Mouse (Mus musculus) ovary, adult 18-20 months (tissue): ENCODE measurements around the gene Kcnn3.

Experiments
- DNase-seq: peaks from one replicate; pipeline ENCODE4 v3.0.0; 2022; ENCODE audit warnings: low spot score, mixed read lengths

Gene Kcnn3

DNA sequence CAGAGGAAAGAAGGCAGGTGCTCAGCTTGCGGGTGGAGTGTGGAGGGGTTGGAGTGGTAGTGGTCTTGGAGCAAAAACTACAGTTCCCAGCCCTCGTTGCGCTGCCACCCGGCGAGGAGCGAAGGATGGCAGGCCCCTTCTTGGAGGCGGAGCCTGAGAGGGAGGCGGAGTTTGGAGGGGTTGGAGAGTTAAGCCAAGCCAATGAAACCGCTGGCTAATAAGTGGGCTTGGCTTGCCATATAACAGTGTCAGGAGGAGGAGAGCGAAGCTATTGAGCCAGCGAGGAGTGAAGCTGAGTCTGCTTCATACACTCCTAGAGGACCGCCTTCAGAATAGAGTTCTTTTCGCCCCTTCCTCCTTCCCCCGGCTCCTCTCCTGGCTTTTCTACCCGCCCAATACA, at the start of gene Kcnn3:
Gene Kcnn3 (plus strand): TSS at position 271 of the 400 bp plus-strand sequence.
- peak; percentile 76 for DNase-seq

DNA sequence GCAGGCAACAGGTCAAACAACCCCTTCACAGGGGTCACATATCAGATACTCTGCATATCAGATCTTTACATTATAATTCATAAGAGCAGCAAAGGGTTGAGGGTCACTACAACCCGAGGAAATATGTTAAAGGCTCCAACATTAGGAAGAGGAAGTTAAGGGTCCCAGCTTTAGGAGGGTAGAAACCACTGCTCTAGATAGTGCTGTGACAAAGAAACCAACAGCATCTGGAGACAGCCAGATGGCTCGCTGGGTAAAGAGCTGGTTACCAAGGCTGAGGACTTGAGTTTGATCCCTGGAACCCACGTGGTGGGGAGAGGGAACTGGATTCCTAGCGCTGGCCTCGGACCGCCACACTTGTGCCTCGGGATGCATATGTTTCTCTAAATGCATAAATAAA, 47.7 kb upstream of the Kcnn3 start:
- no peak for DNase-seq

DNA sequence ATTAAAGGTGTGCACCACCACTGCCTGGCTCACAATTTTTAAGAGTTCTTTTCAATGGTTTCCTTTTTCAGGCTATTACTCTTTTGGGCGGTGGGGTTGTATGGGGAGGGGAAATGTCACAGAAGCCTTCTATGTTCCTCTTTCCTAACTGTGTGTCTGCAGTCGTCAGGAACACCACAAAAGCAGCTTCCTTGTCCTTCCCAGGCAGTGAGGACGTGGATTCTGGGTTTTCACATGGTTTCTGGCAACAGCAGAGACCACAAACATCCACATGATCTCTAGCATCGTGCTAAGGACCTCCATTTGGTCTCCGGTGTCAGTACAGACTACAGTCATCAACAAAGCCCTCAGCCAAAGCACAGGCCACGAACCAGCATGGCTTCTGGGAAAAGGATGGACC, 46.1 kb upstream of the Kcnn3 start:
- DNase-seq, result no peak

DNA sequence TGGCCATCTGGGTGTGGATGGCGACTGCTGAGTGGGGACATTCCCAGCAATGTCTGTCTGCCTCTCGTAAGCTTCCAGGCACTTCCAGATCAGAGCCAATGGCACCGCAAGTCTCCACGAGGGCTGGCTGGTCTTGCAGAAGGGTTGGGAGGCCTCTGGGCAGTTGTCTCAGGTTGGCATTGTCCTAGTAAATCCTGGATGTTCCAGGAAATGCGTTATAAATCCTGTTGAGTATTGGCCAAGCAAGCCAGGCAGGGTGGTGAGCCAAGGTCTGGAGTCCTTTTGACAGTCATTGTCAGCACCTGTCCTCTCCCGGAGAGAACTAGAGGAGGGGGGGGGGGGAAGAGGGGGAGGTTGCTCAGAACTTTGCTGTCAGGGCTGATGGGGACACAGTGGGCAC, 40.9 kb upstream of the Kcnn3 start:
- DNase-seq, result no peak

DNA sequence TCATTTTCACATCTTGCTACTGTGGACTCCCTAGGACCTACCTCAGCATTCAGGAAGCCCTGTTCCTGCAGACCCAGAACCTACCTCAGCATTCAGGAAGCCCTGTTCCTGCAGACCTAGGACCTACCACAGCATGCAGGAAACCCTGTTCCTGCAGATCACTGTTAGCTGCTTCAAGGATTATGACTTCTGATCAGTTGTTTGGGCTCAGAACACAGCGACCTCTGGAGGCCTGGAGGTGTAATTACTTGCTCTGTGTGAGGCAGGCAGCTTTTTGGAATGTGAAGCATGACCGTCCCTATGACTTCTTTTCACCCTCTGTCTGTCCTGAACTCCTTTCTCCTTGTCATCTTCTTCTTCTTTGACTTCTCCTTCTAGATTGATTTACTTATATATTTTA, 38.5 kb upstream of the Kcnn3 start:
- DNase-seq, result no peak

DNA sequence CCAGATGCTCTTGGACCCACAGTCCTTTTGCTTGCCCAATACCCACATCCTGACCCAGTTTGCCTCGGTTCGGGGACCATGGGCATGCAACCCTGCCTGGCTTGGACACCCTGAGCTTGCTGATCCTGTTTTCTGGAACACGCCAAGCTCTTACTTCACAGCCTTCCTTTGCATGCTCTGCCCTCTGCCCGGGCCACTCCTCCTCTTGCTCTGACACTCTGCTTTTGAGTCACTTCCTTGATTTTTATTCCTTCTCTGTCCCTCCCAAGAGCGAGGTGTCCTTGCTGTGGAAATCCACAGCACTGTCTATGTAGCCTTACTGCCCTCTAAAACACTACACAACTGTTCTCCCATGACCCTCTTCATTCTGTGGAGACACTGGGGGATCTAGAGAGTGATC, 37.7 kb upstream of the Kcnn3 start:
- DNase-seq, result no peak

DNA sequence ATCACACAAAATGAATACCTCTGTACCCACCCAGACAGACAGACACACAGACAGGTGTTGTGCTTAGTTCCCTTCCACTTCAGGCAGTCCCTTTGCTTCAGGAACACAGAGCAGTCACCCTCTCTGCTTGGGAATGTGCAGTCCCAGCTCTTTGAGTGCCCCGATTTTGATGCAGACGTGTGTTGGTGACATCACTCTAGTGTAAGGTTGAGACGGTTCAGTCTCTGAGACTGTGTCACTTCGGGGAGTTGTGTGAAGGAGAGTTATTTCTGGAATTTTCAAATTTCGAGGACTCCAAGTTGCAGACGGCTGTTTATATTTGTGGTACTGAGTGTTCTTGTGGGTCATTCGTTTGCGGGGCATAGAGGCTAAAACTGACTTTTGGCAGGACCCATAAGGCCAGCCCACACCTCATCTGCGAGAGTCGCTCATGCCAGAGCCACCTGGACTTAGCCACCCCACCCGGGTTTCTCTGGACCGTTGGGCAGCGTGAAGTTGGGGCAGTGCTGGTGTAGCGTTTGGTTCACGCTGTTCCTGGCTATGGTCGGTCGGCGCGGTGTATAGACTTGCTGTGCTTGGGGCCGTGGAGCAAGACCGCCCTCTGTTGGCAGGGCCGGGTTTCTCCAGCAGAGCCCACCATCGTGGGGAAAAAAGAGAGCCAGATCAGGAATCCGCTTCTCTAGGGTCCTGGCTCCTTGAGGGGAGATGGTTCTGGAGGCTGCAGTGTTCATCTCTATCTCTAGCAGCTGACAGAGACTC, 35.0 kb upstream of the Kcnn3 start:
- peak; percentile 48 for DNase-seq

DNA sequence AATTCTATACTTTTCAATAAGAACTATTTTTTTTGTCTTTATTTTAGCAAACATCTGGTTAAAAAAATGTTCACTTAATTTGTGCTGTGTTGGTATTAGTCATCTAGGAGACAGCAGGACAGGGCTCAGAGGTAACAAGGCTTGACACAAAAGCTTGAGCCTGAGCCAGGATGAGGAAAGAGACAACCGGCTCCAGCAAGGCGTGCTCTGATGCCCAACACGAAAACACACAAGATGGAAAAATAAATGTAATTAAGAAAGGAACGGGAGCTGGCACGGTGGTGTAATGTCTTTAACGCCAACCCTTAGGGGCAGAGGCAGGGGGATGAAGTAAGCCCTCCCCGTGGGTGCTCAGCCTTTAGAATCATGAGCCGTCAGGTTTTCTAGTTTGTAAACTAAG, 33.9 kb upstream of the Kcnn3 start:
- no peak for DNase-seq

DNA sequence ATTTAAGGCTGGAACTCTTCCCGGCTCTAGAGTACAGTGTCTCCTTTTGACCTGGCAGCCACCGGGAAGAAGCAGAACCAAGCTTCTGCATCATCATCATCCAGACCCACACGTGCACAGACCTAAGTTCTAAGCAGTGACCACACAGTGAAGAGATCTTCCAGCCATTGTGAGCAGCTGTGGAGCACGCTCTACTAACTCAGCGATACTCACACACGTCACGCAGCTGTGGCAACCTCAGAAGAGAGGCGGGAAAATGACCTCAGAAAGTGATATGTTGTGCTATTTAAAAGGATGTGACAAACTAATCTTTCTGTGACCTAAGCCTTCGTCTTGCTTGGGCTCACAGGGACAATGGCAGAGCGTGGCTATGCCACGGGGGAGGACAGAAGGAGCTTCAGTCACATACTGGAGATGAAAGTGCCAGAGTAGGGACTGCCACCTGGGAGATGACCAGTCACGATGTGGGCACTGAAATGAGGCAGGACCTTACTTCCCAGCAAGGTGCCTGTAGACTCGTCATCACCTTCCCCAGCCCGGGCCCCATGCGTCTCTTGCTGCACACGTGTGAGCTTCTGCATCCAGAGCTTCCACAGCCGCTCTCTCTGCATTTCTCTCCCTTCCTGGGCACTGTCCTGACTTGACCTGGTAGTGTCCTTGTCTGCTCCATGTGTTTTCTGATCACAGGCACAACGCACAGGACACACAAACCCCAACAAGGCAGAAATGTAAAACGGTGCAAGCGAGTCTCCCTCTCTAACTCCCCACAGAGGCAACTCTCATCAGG, 32.9 kb upstream of the Kcnn3 start:
- DNase-seq, result no peak

DNA sequence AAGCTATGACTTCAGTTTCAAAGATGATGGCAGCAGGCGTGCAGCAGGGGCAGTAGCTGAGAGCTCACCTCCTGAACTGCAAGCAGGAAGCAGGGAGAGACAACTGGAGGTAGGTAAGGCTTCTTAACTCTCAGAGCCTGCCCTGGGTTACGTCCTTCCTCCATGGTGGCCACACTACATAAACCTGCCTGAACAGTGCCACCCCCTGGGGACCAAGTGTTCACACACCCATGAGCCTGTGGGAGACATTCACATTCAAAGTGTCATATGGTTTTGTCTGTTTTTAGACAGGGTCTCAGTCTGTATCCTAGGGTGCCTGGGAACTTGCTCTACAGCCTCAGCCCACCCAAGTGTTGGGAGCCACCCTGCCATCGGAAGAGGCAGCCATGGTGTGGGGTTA, 29.2 kb upstream of the Kcnn3 start:
- no peak for DNase-seq

DNA sequence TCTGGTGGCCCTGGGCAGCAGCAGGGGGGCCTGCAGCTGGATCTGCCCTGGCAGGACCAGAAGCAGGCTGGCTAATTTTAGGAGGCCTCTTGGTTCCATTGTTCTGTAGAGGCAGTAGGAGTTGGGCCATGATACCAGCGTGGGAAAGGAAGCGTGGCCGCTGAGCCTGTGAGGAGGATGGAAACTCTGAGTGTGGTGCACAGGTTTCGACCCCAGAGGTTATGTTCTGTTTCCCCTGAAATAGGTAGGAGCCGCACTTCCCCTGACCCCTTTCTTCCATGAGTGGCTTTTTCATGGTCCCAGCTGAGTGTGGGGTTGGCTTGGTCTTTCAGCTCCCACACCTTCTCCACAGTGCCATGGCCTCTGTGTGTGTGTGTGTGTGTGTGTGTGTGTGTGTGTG, 28.4 kb upstream of the Kcnn3 start:
- no peak for DNase-seq

DNA sequence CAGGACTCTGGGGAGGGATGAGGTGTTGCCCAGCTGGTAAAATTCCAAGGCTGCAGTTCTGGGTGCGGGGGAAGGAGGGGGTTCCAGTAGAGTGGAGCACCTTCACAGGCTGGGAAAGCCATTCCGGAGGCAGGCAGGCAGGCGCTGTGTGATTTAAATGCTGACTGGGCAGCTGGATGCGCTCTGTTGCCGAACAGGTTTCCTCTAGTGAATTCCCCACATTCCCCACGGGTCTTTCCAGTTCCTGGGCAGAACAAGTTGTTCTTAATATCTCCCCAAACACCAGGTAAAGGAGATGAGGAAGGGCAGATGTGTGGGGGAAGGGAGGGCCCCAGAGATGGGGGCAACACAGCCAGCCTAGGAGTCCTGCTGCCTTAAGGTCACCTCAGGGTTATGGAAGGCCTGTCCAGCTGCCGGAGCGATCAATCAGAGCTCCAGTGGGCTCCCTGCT, 27.2 kb upstream of the Kcnn3 start:
- DNase-seq, result no peak

DNA sequence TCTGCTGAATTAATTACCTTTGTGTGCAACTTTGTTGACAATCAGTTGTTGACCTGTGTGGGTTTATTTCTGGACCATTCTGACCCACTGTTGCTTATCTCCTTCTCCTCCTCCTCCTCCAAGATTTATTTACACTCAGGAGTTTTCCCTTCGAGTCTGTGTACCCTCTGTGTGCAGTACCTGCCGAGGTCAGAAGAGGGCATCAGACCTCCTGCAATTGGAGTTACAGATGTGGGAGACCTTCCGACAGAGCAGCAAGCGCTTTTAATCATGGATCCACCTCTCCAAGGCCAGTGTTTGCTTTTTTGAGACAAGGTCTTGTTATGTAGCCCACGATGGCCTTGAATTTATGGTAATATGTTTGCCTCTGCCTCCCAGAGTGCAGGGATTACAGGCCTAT, 25.3 kb upstream of the Kcnn3 start:
- no peak for DNase-seq

DNA sequence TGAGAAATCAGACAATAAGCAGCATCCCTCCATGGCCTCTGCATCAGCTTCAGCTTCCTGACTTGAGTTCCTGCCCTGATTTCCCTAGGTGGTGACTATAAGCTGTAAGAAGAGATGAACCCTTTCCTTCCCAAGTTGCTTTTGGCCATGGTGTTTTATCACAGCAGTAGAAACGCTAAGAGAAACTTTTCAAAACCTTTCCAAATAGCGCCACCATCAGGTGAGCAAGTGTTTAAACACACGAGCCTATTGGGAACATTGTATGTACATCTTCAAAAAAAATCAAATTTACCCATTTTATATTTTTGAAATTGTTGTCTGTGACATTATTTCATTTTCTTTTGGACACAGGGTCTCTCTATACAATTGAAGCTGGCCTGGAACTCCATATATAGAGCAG, 23.6 kb upstream of the Kcnn3 start:
- DNase-seq, result no peak

DNA sequence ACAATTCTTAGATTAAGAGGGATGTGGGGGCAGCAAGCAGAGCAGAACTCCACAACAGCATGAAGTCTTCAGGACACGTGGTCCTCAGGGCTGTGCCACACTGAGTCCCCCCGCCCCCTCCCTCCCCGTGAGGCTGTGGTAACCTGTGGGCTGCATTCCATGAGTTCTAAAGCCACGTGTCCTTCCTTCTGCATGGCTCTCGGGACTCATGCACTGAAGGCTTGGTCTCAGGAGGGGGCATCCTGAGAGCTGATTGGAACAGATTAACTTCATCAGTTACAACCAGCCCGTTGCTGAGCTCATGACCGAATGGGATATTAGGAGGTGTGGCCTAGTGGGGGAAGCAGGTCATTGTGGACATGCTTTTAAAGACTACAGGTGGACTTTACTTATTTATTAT, 20.3 kb upstream of the Kcnn3 start:
- DNase-seq, result no peak

DNA sequence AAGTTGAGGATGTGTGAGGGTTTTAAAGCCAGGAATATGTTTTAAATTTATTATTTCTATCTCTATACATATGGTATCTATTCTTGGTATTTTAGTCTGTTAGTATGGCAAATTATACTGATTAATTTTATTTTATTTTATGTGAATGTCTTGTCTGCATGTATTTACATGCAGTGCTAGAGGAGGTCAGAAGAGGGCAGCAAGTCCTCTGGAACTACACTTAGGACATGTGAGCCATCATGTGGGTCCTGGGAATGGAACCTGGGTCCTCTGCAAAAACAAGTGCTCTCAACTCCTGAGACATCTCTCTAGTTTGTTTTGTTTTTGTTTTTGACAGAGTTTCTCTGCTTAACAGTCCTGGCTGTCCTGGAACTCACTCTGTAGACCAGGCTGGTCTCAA, 18.5 kb upstream of the Kcnn3 start:
- no peak for DNase-seq

DNA sequence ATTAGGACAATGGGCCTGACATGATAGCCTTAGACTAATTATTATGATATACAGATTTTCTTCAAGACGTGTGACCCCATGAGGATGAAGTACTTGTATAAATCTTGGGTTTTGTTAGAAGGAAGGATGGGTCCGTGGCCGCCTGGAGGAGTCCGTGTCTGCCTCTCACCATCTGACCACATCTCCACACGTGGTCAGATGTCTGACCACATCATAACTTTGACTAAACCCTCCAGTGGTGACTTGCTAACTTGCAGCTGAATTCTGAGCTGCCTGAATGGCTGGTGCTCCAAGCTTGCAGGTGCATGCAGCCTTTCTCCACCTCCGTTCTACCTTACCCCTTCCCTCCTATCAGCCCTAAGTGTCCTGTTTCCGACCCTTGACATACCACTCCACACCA, 17.4 kb upstream of the Kcnn3 start:
- DNase-seq, result no peak

DNA sequence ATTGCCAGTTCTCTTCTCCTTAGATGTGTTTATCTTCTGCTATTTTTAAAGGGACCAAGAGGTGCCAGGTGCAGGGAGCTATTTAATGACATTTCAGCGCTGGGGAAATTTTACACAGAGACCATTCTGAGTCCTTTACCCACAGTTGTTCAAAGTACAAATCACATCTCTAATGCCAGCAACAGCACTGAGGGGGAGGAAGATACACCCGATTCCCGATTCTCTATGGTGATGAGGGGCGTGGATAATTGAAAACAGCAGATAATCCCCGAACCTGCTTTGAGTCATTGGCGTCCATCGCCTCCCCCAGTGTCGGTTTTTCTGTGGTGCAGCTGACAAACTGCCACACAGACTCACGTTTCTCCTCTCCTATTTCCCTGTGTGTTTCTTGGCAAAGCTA, 11.9 kb upstream of the Kcnn3 start:
- no peak for DNase-seq

DNA sequence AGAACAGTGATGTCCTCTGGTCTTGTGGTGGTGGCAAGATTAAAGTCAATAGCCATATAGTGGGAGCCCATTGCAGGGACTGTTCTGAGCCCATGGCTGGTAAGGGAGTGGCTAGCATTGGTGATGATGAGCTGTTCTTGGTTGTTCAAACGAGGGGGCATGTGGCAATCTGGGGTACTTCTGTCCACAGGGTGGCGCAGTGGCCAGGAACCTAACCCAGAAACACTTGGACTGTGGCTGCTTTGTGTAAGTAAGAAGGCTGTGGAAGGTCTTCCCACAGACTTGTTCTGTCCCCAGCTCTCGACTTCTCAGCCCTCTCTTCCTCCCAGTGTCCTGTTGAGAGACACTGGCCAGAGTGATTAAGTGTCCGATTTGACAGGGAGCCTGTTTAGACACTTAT, 9.0 kb upstream of the Kcnn3 start:
- no peak for DNase-seq

DNA sequence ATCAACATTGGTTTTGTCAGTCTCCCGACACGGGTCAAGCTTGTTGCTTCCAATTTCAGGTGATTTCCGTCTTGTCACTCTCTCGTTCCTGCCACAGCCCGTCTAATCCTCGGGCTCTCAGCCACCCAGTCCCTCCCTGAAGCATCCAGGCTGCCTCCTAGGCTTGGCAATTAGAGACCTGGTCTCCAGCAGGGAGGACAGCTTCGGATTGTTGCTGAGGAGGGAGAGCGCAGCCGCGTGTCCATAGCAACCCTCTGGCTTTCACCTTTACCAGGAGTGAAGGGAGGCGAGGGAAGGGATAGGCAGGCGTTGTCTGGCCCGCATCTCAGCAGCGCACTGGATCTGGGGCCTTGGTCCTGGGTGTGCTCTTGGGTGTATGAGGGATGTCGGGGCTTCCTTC, 8.6 kb upstream of the Kcnn3 start:
- no peak for DNase-seq

DNA sequence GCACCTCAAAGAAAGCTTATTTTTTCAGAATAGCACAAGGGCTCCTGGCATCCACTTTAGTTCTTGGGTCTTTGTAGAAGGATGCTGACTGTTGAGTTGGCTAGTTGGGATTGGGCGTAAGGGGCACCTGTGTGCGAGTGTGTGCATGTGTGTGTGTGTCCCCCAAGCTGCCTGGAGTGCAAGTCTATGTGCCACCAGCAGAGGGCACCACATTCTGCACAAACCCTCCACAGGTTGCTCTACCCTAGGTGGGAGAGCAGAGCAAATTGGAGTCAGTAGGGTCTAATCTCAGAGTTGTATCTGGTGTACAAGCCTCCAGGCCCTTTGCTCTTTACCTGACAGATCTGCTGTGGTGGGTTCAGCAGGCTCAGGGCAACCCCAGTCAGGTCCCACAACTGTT, 7.7 kb upstream of the Kcnn3 start:
- no peak for DNase-seq

DNA sequence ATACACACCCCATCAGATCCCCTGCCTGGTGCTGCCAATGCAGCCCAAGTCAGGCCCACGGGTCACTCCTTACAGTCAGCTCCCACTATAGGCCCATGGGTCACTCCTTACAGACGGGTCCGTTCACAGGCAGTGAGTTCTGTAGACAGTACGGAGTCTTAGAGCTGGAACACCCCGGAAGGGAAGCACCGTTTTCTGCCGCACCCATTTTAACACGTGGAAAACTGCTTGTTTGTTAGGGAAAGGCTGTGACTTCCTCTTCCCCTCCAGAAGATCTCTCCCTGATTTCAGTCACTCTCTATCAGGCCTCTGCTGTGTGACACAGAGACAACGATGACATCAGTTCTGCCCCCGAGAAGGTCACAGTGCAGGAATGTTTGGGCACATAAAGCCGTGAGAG, 4.5 kb upstream of the Kcnn3 start:
- DNase-seq, result no peak

DNA sequence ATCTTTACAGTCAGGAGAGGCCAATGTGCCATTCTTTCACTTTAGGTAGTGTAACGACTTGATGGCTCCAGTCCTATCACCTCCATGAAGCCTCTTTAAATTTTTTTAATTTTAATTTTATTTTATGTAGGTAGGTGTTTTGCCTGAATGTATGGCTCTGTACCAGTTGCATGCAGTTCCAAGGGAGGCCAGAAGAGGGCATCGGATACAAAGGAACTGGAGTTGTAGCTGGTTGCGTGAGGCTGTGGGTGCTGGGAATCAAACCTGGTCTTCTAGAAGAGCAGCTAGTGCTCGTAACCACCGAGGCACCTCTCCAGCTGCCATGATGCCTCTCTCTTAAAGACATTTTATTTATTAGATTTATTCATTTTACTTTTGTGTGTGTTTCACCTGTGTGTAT, 3.6 kb upstream of the Kcnn3 start:
- no peak for DNase-seq
